Mouse (Mus musculus) bone marrow, adult 2 months (tissue): Measurements from ENCODE around the gene Reep1.

Experiments
- CTCF ChIP-seq: fragments of 200-500 bp; IDR thresholded peaks from 2 replicates; pipeline ENCODE4 v1.5.1; 2011; ENCODE audit warnings: low read length, control low read depth; ENCODE audit not compliant: control insufficient read depth, insufficient read depth
- POLR2A ChIP-seq: fragments of 200-500 bp; IDR thresholded peaks from 2 replicates; pipeline ENCODE4 v1.6.1; 2011; ENCODE audit warnings: low read depth, mild to moderate bottlenecking, control low read depth, low read length, borderline replicate concordance; ENCODE audit not compliant: control insufficient read depth

- TF ChIP-seq CTCF, result no peak
- no peak for TF ChIP-seq POLR2A
Observed at GRCm38 (mm10) chr6:71819764-71820292, 112.5 kb downstream of the Reep1 start.
